Mouse (Mus musculus): ENCODE measurements around the gene Zfp366. TPM values are rescaled to one million over a fixed set of nuclear protein-coding genes. Genes with fewer than 3 reads are reported as not detected.
"Not testable (repeated sequence)": the region's sequence is repeated elsewhere in the genome, so short reads cannot be mapped to it uniquely, and the experiment has no call there.

Zfp366 gene
- polyA plus RNA-seq, 1 experiment: 1.1 TPM

- H3K27ac ChIP-seq (ENCODE audit: control insufficient read depth, insufficient read depth, low read depth, low read length, poor library complexity): no peak overlapping the region
- TF ChIP-seq POLR2A (IDR thresholded peaks at IDR 0.05; ENCODE audit: borderline replicate concordance, control insufficient read depth, low read depth, low read length) (no peak), CTCF (IDR thresholded peaks at IDR 0.05; ENCODE audit: control insufficient read depth, insufficient read depth, low read length) (no peak)
- H3K4me1 ChIP-seq (ENCODE audit: control insufficient read depth, insufficient read depth, low read length): no peaks in the 10 kb centered on the region
- H3K4me3 ChIP-seq (replicated peaks; ENCODE audit: control insufficient read depth, low read depth, low read length): no peak overlapping the region
- WGBS: 71% methylated on average over 4 of the region's 4 CpGs
Measured at GRCm38 (mm10) chr13:99173849-99174248, 10.8 kb upstream of the Zfp366 start.

GRCm38 (mm10) chr13:99182828-99183227 lies 1.8 kb upstream of the Zfp366 start:
- WGBS: 54% methylated on average over 3 of the region's 3 CpGs
- H3K4me1 ChIP-seq (ENCODE audit: control insufficient read depth, insufficient read depth, low read length); H3K4me3 ChIP-seq (replicated peaks; ENCODE audit: control insufficient read depth, low read depth, low read length); H3K27ac ChIP-seq (ENCODE audit: control insufficient read depth, insufficient read depth, low read depth, low read length, poor library complexity): not testable (repeated sequence)

- no peak overlapping the region for H3K27ac ChIP-seq (ENCODE audit: control insufficient read depth, insufficient read depth, low read depth, low read length, poor library complexity)
- WGBS: 31% methylated on average over 3 of the region's 3 CpGs
- H3K4me1 ChIP-seq (ENCODE audit: control insufficient read depth, insufficient read depth, low read length): no peaks in the 10 kb centered on the region; the same call in 1 of the 2 replicates
- H3K4me3 ChIP-seq (replicated peaks; ENCODE audit: control insufficient read depth, low read depth, low read length): no peak overlapping the region
- TF ChIP-seq POLR2A (IDR thresholded peaks at IDR 0.05; ENCODE audit: borderline replicate concordance, control insufficient read depth, low read depth, low read length) (no peak), CTCF (IDR thresholded peaks at IDR 0.05; ENCODE audit: control insufficient read depth, insufficient read depth, low read length) (no peak)
Measured at GRCm38 (mm10) chr13:99183257-99183895, 1.2 kb upstream of the Zfp366 start.

- H3K27ac ChIP-seq (ENCODE audit: control insufficient read depth, insufficient read depth, low read depth, low read length, poor library complexity): no peak overlapping the region
- no peak overlapping the region for H3K4me3 ChIP-seq (replicated peaks; ENCODE audit: control insufficient read depth, low read depth, low read length)
- 85% methylated on average over 10 of the region's 10 CpGs for WGBS
- TF ChIP-seq POLR2A (IDR thresholded peaks at IDR 0.05; ENCODE audit: borderline replicate concordance, control insufficient read depth, low read depth, low read length) (no peak), CTCF (IDR thresholded peaks at IDR 0.05; ENCODE audit: control insufficient read depth, insufficient read depth, low read length) (no peak)
- no peaks in the 10 kb centered on the region; the same call in 1 of the 2 replicates for H3K4me1 ChIP-seq (ENCODE audit: control insufficient read depth, insufficient read depth, low read length)
Measured at GRCm38 (mm10) chr13:99185573-99185972, 950 bp downstream of the Zfp366 start.

GRCm38 (mm10) chr13:99186138-99186853 lies 1.7 kb downstream of the Zfp366 start:
- no peak overlapping the region for H3K27ac ChIP-seq (ENCODE audit: control insufficient read depth, insufficient read depth, low read depth, low read length, poor library complexity)
- no peak for TF ChIP-seq CTCF (IDR thresholded peaks at IDR 0.05; ENCODE audit: control insufficient read depth, insufficient read depth, low read length)
- no peak for TF ChIP-seq POLR2A (IDR thresholded peaks at IDR 0.05; ENCODE audit: borderline replicate concordance, control insufficient read depth, low read depth, low read length)
- WGBS: 81% methylated on average over 10 of the region's 10 CpGs
- no peak overlapping the region for H3K4me3 ChIP-seq (replicated peaks; ENCODE audit: control insufficient read depth, low read depth, low read length)
- no peaks in the 10 kb centered on the region; the same call in 1 of the 2 replicates for H3K4me1 ChIP-seq (ENCODE audit: control insufficient read depth, insufficient read depth, low read length)

GRCm38 (mm10) chr13:99186859-99187258 lies 2.2 kb downstream of the Zfp366 start:
- no peak overlapping the region for H3K27ac ChIP-seq (ENCODE audit: control insufficient read depth, insufficient read depth, low read depth, low read length, poor library complexity)
- 81% methylated on average over 7 of the region's 7 CpGs for WGBS
- H3K4me3 ChIP-seq (replicated peaks; ENCODE audit: control insufficient read depth, low read depth, low read length): no peak overlapping the region
- TF ChIP-seq CTCF (IDR thresholded peaks at IDR 0.05; ENCODE audit: control insufficient read depth, insufficient read depth, low read length): no peak
- no peak for TF ChIP-seq POLR2A (IDR thresholded peaks at IDR 0.05; ENCODE audit: borderline replicate concordance, control insufficient read depth, low read depth, low read length)
- H3K4me1 ChIP-seq (ENCODE audit: control insufficient read depth, insufficient read depth, low read length): no peaks in the 10 kb centered on the region; the same call in 1 of the 2 replicates

- WGBS: 50% methylated on average over 11 of the region's 11 CpGs
- no peak overlapping the region for H3K4me3 ChIP-seq (replicated peaks; ENCODE audit: control insufficient read depth, low read depth, low read length)
- TF ChIP-seq CTCF (IDR thresholded peaks at IDR 0.05; ENCODE audit: control insufficient read depth, insufficient read depth, low read length) (no peak), POLR2A (IDR thresholded peaks at IDR 0.05; ENCODE audit: borderline replicate concordance, control insufficient read depth, low read depth, low read length) (no peak)
Measured at GRCm38 (mm10) chr13:99187456-99187855, 2.8 kb downstream of the Zfp366 start.

GRCm38 (mm10) chr13:99188625-99189024 lies 4.0 kb downstream of the Zfp366 start:
- H3K4me3 ChIP-seq (replicated peaks; ENCODE audit: control insufficient read depth, low read depth, low read length): no peak overlapping the region
- H3K4me1 ChIP-seq (ENCODE audit: control insufficient read depth, insufficient read depth, low read length): no peaks in the 10 kb centered on the region; the same call in 1 of the 2 replicates
- 75% methylated on average over 8 of the region's 8 CpGs for WGBS
- TF ChIP-seq POLR2A (IDR thresholded peaks at IDR 0.05; ENCODE audit: borderline replicate concordance, control insufficient read depth, low read depth, low read length) (no peak), CTCF (IDR thresholded peaks at IDR 0.05; ENCODE audit: control insufficient read depth, insufficient read depth, low read length) (no peak)
- H3K27ac ChIP-seq (ENCODE audit: control insufficient read depth, insufficient read depth, low read depth, low read length, poor library complexity): no peak overlapping the region

More at GRCm38 (mm10) chr13:99187456-99187855, 2.8 kb downstream of the Zfp366 start:
- no peaks in the 10 kb centered on the region; the same call in 1 of the 2 replicates for H3K4me1 ChIP-seq (ENCODE audit: control insufficient read depth, insufficient read depth, low read length)
- no peak overlapping the region for H3K27ac ChIP-seq (ENCODE audit: control insufficient read depth, insufficient read depth, low read depth, low read length, poor library complexity)

All from bone marrow, adult 2 months (tissue).